Mouse (Mus musculus) embryo, embryonic 10 days (tissue): Measurements from ENCODE around the gene Pknox2.

Experiments
- DNase-seq: peaks from one replicate; pipeline ENCODE4 v3.0.0-alpha.2; 2015; ENCODE audit warnings: low spot score

Gene Pknox2

GRCm38 (mm10) chr9:37147359-37147685 lies at the start of gene Pknox2:
TSS of gene Pknox2 (minus strand) at chr9:37147407.
- peak; percentile 93 for DNase-seq

- no peak for DNase-seq
Measured at GRCm38 (mm10) chr9:37188024-37188423, 40.8 kb upstream of the Pknox2 start.

- no peak for DNase-seq
Measured at GRCm38 (mm10) chr9:37187407-37187806, 40.2 kb upstream of the Pknox2 start.

- no peak for DNase-seq
Measured at GRCm38 (mm10) chr9:37183176-37183575, 36.0 kb upstream of the Pknox2 start.

DNA sequence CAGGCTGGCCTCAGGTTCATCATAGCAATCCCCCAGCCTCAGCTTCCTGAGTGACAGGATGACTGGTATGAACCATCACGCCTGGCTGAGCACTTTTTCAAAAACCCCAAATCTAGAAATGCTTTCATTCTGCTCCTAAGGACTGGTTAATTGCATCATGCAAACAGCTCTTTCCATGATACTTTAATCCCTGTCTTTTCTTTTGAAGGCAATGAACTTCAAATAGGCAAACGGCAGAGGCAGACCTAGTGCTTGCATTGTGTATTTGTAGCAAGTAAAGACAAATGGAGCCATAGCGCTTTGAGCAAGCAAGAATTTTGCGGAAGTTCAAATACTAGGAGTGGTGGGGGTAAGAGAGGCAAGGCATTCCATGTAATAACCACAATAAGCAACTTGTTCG lies 34.4 kb upstream of the Pknox2 start:
- no peak for DNase-seq

DNA sequence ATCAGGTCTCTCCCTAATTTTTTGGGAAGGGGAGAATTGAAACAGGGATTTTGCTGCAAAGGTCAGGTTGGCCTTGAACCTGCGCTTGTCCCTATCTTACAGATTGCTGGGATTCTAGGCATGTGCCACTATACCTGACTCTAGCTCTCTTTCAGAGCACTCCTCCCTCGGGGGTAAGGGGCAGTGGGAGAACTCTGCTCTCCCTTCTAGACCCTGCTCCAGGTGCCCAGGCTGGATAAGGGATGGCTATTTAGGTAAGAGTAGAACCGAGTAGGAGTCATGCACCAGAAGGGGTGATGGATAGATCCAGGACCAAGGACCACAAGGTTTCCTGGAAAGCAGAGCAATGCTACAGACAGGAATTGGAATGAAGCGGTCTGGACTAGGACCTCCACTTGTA lies 32.4 kb upstream of the Pknox2 start:
- DNase-seq: no peak

DNA sequence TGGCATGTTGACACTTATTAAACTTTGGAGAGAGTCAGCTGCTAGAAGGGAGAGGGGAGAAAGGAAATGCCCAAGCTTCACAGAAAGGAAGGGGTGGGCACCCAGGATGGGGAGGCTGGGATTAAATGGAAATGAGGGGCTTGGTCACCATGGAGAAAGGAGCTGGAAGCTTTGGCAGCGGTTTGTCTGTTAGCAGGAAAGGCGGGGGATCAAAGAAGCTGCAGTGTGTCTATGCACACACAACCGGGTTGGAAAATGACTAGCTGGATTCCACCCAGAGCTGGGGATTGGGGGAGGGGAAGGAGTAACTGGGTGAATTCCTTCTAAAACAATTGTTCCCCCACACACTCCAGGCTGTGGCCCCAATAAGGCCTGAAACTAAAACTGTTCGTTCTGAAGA lies 31.7 kb upstream of the Pknox2 start:
- peak; percentile 69 for DNase-seq

- no peak for DNase-seq
Measured at GRCm38 (mm10) chr9:37177551-37177950, 30.3 kb upstream of the Pknox2 start.

DNA sequence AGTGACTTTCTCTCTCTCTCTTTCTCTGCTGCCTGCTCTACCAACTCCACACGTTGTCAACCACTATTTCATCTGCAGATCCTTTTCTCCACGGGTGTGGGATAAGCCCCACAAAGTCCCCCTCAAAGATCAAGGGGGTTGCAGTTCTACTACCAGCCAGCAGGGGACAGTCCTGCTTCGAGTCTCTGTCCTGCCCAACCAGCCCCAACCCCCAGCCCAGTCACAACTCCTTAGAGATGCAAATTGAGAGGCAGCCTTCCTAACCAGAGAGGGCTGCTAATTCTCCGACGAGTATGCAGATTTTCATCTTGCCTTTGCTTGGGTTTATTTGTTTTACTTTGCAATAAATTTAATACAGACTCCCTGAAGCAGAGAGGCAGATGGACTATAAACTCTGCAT lies 29.9 kb upstream of the Pknox2 start:
- DNase-seq: peak; percentile 83

- no peak for DNase-seq
Measured at GRCm38 (mm10) chr9:37176002-37176401, 28.8 kb upstream of the Pknox2 start.

DNA sequence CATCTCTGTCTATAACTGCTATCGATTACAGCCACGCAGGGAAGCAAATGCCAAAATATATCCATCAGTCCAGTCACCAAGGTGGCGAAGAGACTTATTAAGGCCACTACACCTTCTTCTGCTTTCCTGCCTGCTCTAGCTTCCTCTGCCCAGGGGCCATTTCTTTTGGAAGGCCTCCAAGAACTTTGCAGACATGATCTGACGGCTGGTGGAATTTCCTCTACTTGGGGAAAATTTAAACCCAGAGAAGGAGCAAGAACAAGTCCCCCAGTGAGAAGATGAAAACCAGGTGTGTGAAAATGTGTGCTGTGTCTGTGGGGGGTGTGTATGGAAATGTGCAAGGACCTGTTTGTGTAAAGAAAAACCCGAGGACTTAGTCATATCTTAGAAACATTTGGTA lies 26.2 kb upstream of the Pknox2 start:
- no peak for DNase-seq

DNA sequence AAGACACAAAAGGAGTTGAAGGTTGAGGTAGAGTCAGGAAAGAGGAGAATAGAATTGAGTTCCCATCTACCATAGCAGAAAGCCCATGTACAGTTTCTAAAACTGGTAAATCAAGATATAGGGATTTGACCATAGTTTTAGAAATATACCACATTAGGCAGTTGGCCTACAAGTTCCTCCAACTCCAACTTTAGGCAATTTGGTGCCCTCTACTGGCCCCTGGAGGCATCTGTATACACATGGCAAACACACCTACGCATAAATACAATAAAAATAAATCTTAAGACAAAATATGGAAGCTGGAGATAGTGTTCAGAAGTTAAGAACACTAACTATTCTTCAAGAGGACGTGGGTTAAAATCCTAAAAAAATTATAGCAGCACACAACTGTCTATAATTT lies 19.7 kb upstream of the Pknox2 start:
- peak; percentile 65 for DNase-seq

- no peak for DNase-seq
Measured at GRCm38 (mm10) chr9:37160686-37161085, 13.5 kb upstream of the Pknox2 start.

DNA sequence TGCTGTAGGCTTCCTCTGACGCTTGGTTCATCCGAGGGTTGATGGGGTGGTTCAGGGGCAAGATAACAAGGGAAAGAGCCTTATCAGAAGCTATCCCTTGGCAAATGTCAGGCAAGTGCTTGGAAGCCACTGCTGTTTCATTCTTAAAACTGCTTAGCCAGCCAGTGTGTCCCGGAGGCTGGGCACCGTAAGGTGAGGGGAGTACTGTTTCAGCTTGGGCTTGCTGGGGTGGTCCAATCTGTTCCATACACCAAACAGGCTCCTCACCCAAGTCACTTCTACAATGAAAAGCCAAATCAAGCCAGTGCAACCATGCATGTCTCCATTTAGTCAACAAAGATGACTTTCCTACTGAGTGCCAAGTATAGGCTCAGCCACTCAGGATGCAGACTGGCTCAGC lies 679 bp upstream of the Pknox2 start:
- no peak for DNase-seq

DNA sequence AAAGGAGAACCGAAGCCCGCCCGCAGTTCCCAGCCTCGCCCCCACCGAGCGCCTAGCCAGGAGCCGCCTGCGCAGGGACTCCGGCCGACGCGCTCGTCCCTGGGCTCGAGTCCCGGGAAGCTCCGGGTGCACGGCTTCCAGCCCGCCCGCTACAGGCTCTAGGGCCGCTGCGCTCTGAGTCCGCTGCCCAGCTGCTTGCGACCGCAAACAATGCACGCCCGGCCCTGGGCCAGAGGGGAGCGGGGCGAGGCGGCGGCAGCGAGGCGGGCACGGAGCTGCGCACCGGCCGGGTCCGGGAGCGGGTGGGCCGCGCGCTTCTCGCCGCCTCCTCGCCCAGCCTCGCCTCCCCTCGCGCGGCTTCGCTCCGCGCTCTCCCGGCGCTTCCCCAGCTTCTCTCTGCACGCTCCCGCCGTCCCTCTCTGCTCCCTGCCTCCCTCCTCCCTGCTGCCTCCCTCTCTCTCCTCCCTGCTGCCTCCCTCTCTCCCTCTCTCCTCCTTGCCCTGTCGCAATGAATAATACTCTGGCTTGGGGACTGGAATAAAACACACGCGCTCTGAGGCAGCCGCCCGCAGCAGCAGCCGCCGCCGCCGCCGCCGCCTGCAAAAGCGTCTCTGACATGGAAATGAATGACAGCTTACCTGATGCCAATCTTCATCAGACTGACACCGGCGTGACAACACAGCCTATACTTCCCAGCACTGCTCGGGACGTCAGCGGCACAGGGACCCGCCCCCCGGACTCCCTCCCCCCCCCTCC lies 426 bp downstream of the Pknox2 start:
- peak; percentile 92 for DNase-seq

DNA sequence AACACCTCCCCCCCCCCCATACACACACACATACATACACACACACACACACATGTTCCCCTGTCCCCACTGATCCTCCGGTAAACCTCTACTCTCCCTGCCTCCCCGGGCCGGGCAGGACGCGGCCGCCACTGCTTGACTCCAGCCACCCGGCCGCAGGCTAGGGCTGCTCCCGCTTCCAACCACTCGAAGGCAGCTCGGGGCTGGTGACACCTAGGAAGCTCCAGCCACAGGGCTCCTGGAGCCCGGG lies 929 bp downstream of the Pknox2 start:
- peak; percentile 55 for DNase-seq

DNA sequence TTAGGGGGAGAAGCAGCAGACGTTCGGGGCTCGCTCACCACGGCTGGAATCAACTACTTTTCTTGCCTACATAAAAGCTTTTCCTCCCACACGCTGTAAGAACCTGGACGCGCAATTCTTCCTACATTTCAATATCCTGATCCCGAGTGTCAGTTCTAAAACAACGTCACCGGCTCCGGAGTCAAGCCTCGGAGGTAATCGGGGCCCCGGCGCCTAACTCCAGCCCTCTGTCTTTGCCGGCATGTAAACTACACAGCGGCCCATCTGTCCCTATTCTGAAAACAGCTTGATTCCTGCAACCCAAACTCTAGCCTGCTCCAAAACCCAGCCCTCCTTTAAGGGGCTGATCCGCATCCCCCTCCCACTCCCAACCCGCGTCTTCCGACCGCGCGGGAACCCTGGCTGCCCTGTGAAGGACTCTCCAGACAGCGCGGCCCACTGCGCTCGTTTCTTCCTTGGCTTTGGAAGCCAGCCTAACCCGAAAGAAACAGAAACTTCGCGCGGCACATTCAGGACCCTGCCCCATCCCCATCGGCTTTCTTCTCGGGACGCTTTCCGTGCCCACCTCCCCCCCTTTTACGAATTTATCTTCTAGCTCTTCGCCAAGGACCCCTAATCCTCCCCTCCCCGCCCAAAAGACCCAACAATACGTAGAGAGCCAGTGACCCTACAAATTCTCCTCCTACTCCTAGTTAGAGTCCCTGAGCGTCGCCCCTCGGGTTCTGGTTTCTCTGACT lies 1.4 kb downstream of the Pknox2 start:
- DNase-seq: peak; percentile 68

- peak; percentile 55 for DNase-seq
Measured at GRCm38 (mm10) chr9:37145151-37145615, 2.0 kb downstream of the Pknox2 start.

DNA sequence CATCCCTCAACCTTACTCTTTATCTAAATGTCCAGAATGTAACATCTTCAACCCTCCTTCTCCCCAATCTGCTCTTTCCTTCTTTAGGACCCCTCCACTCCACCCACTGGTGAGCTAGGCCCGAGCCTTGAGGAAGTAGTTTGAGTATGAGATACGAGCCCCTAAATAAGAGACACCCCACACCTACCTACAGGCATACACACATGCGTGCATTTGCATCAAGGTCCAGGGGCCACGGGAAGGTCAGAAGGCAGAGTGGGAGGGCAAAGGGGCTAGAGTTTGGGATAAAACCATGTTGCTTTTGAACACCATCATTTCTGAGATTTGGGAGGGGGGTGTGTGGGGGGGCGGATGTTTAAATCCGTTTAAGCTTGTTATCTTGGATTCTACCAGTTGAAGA lies 2.5 kb downstream of the Pknox2 start:
- DNase-seq: peak; percentile 61

- peak; percentile 90 for DNase-seq
Measured at GRCm38 (mm10) chr9:37144251-37144650, 3.0 kb downstream of the Pknox2 start.

- peak; percentile 69 for DNase-seq
Measured at GRCm38 (mm10) chr9:37143046-37143931, 3.9 kb downstream of the Pknox2 start.

DNA sequence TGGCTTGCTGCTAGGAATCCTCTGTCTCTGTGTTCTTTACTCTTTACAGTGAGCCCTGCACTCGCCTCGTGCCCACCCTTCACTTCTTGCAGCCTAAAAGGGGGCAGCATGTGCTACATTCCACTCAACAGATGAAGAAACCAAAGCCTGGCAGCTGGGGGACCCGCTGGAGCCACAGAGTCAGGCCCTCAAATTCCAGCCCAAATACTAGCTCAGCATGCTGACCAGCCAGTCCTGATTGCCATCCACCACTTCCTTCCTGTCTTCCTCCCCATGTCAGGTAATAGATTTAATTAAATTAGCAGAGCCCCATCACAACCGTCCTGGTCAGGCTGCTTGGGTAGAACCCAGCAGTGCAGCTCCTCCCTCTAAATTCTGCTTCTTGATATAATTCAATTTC lies 5.1 kb downstream of the Pknox2 start:
- no peak for DNase-seq
